Mouse (Mus musculus): ENCODE data around the gene Lrrc7.
A peak's percentile ranks its signal among the peaks of the same experiment; 100 is the strongest.

The Lrrc7 gene

GRCm38 (mm10) chr3:158068613-158069263, 493.3 kb downstream of the Lrrc7 start:
- no peak for DNase-seq (ENCODE audit: low read depth, low spot score)

- peak; percentile 13 for DNase-seq (ENCODE audit: low read depth, low spot score)
These were observed 494.1 kb downstream of the Lrrc7 start for GRCm38 (mm10) chr3:158067916-158068315.

DNA sequence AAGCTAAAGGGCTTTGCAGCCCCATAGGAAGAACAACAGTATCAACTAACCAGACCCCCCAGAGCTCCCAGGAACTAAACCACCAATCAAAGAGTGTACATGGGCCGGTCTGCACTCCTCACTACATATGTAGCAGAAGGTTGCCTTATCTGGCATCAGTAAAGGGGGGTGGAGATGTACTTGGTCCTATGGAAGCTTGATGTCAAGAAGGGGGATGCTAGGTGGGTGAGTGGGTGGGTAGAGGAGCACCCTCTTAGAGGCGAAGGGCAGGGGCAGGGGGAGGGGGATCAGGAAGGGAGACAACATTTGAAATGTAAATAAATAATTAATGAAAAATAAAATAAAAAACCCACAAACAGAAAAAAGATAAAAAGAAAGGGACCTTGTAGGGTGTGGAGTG, 496.8 kb downstream of the Lrrc7 start:
- no peak for DNase-seq (ENCODE audit: low read depth, low spot score)

- DNase-seq (ENCODE audit: low read depth, low spot score) = no peak
These were observed 500.1 kb downstream of the Lrrc7 start for GRCm38 (mm10) chr3:158061811-158062523.

DNA sequence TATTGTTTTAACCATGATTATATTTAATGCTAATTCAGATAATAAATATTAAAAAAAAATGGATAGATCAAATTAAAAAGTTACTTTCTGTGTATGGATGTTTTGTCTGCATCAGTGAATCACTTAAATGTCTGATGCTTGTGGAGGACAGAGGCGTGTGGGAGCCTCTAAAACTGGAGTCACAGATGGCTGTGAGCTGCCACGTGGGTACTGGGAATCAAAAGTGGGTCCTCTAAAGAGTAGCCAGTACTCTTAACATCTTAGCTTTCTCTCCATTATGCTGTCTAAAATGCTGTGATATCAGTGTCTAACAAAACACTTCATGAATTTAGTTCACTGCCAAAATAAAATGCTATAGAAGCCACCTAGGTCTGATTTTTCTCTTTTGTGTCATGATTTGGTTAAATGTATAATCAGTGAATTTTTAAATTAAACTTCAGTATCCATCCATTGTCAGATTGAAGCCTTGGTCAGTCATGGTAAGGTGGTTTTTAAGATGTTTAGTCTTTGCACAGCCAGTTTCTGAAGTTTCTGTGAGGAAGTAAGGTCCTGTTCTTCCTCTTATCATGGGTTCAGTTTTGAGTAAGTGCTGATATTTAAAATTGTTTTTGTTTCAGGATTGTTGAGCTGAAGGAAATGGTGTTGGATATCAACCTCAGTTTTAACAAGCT, 501.3 kb downstream of the Lrrc7 start:
- DNase-seq (ENCODE audit: low read depth, low spot score) = no peak

GRCm38 (mm10) chr3:158049508-158049907, 512.5 kb downstream of the Lrrc7 start:
- DNase-seq (ENCODE audit: low read depth, low spot score) = no peak

- DNase-seq (ENCODE audit: low read depth, low spot score) = no peak
These were observed 521.3 kb downstream of the Lrrc7 start for GRCm38 (mm10) chr3:158040755-158041154.

GRCm38 (mm10) chr3:158038106-158038505, 523.9 kb downstream of the Lrrc7 start:
- no peak for DNase-seq (ENCODE audit: low read depth, low spot score)

- DNase-seq (ENCODE audit: low read depth, low spot score) = peak; percentile 97
These were observed 525.6 kb downstream of the Lrrc7 start, which contains the start of the genes Srsf11 and Lrrc40 for GRCm38 (mm10) chr3:158036329-158036988. Gene Srsf11 (minus strand): TSS chr3:158036639. Gene Lrrc40 (plus strand): TSS chr3:158036662.

GRCm38 (mm10) chr3:158035866-158036265, 526.2 kb downstream of the Lrrc7 start:
- DNase-seq (ENCODE audit: low read depth, low spot score) = peak; percentile 60
